Mouse (Mus musculus) stomach, postnatal 0 days (tissue): ENCODE results near the gene Ldb2. TPM values are rescaled to one million over a fixed set of nuclear protein-coding genes. Genes with fewer than 3 reads are reported as not detected.

Experiments used
- ATAC-seq: fragments of 200-750 bp; cut with Nextera tagmentation; 2 replicates; pipeline ENCODE4 v1.8.0; 2017; ENCODE audit not compliant: low FRiP score, low TSS enrichment
- DNase-seq: peaks from one replicate; pipeline ENCODE4 v3.0.0-alpha.2; 2016; ENCODE audit warnings: low spot score
- H3K27ac ChIP-seq: fragments of 300-500 bp; sonication (generic); replicated peaks from 2 replicates; pipeline ENCODE4 v1.5.1; 2014; ENCODE audit warnings: mild to moderate bottlenecking, control low read depth
- H3K27me3 ChIP-seq: fragments of 300-500 bp; sonication (generic); 2 replicates; pipeline ENCODE4 v1.6.1; 2014; ENCODE audit warnings: low read length; ENCODE audit not compliant: control insufficient read depth, insufficient read depth
- H3K36me3 ChIP-seq: fragments of 300-500 bp; sonication (generic); 2 replicates; pipeline ENCODE4 v1.6.1; 2014; ENCODE audit warnings: low read length, mixed read lengths; ENCODE audit not compliant: control insufficient read depth, insufficient read depth
- H3K4me1 ChIP-seq: fragments of 300-500 bp; sonication (generic); replicated peaks from 2 replicates; pipeline ENCODE4 v1.6.1; 2014; ENCODE audit warnings: antibody characterized with exemption; ENCODE audit not compliant: control insufficient read depth, insufficient read depth
- H3K4me2 ChIP-seq: fragments of 300-500 bp; sonication (generic); replicated peaks from 2 replicates; pipeline ENCODE4 v1.6.1; 2014; ENCODE audit warnings: low read depth, mild to moderate bottlenecking, control low read depth, moderate library complexity
- H3K4me3 ChIP-seq: fragments of 300-500 bp; sonication (generic); 2 replicates; pipeline ENCODE4 v1.5.1; 2014; ENCODE audit warnings: low read depth, low read length, control low read depth
- H3K9ac ChIP-seq: fragments of 300-500 bp; sonication (generic); 2 replicates; pipeline ENCODE4 v1.6.1; 2014; ENCODE audit warnings: mild to moderate bottlenecking, low read length, control low read depth, mixed read lengths
- H3K9me3 ChIP-seq: fragments of 300-500 bp; sonication (generic); 2 replicates; pipeline ENCODE4 v1.6.1; 2016; ENCODE audit warnings: low read length; ENCODE audit not compliant: control insufficient read depth
- CTCF ChIP-seq: IDR thresholded peaks from 2 replicates; pipeline ENCODE4 v1.5.1; 2016; ENCODE audit warnings: antibody characterized with exemption, low read depth, mild to moderate bottlenecking, moderate library complexity
- EP300 ChIP-seq: optimal IDR thresholded peaks from 2 replicates; pipeline ENCODE3; 2016; ENCODE audit warnings: antibody characterized with exemption
- WGBS: fragments of 180-500 bp; shearing (Covaris S2); extraction: QIAGEN DNeasy Blood & Tissue Kit; methylation state at CpG from one replicate; pipeline ENCODE4 v1.1.7; 2014; 5-methylcytosine and 5-hydroxymethylcytosine counted together
- polyA plus RNA-seq: library from polyadenylated mRNA; unstranded; fragments of >200 nt; fragmentation: Nextera tagmentation; extraction: Ambion mirVana; gene quantifications from 2 replicates; pipeline ENCODE4 v1.2.1, GENCODE M21; 2015

Gene Ldb2
- polyA plus RNA-seq, 1 experiment from 2014 or later: 14.4 TPM

DNA sequence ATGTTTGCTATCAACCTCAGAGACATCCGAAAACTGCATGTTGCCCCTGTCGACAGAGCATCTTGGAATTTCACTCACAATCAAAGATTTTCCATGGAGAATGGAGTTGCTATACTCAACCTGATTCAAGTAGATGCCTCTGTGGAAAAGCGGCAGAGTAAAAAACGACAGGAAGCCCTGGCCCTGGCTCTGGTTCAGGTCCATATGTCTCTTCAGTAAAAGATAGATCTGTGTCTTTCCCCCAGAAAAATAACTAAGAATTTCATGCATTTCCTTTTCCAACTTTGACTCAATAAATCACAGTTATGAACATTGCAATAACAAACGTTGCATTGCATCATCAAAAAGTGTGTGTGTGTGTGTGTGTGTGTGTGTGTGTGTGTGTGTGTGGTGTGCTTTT lies 121.7 kb downstream of the Ldb2 start:
- DNase-seq: no peak
- Histone ChIP-seq H3K9ac (no peak overlapping the region), H3K27ac (no peak overlapping the region), H3K9me3 (no peaks in the 10 kb centered on the region), H3K4me1 (no peaks in the 10 kb centered on the region), H3K36me3 (no peaks in the 10 kb centered on the region), H3K4me3 (no peak overlapping the region), H3K27me3 (no peaks in the 10 kb centered on the region), H3K4me2 (no peak overlapping the region)
- no peak for TF ChIP-seq EP300
- no peak for TF ChIP-seq CTCF
- 49% methylated on average over 5 of the region's 5 CpGs for WGBS
- ATAC-seq: no peak

DNA sequence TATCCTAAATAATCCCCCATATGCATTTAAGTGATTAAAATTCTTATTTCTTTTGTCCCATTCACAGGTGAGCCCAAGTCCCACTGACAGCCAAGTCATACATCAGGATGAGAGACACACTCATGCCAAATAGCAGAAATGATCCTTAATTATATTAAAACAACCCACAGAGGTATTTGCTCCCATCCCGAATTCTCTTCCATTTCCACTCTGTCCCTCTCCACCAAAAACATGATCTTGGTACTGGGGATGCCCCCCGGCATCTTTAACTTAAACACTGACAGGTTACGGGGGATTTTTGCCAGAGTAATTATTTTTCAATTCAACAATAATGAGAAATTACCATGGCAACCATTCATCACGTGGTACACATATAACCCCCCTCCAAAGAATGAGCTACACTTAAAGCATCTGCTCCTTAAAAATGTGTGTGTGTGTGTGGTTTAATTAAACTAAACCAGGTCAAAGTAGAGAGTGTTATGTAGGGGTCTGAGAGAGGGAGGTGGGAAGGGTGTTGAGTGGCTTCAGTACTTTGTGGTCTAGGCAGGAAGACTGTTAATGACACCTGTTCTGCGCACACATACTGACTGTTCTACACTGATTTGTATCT lies 123.2 kb downstream of the Ldb2 start:
- no peak overlapping the region for H3K9ac ChIP-seq
- H3K4me2 ChIP-seq: no peak overlapping the region
- 84% methylated on average over 5 of the region's 5 CpGs for WGBS
- H3K27me3 ChIP-seq: no peaks in the 10 kb centered on the region
- H3K36me3 ChIP-seq: no peaks in the 10 kb centered on the region
- ATAC-seq: no peak
- DNase-seq: no peak
- H3K4me1 ChIP-seq: no peaks in the 10 kb centered on the region
- no peak overlapping the region for H3K4me3 ChIP-seq
- H3K27ac ChIP-seq: no peak overlapping the region
- no peak for TF ChIP-seq CTCF
- TF ChIP-seq EP300: no peak
- H3K9me3 ChIP-seq: no peaks in the 10 kb centered on the region

DNA sequence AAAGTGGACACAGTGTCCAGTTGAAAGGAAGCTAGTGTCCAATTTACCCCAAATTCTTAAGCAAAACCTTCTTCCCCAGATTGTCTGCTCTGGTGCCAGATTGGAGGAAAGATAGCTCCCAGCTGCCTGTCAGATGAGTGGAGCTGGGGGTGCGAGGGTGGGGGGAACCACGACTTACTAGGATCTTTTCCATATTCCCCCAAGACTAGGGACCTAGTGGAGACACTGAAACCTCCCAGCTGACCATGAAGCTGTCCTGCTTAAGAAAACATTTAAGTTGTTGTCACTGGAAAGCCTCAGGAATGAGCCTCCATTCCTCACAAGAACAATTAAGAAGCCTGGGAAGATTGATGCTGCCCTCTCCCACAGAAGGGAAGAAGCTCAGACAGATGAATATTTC lies 129.1 kb downstream of the Ldb2 start:
- WGBS: 26% methylated on average over 2 of the region's 2 CpGs
- no peak overlapping the region for H3K4me2 ChIP-seq
- DNase-seq: no peak
- no peaks in the 10 kb centered on the region for H3K9me3 ChIP-seq
- H3K4me3 ChIP-seq: no peak overlapping the region
- H3K9ac ChIP-seq: no peak overlapping the region
- no peaks in the 10 kb centered on the region for H3K27me3 ChIP-seq
- peak; percentile 21; the same call in 1 of the 2 replicates for ATAC-seq
- no peak overlapping the region for H3K27ac ChIP-seq
- no peaks in the 10 kb centered on the region for H3K4me1 ChIP-seq
- TF ChIP-seq EP300 (no peak), CTCF (no peak)
- H3K36me3 ChIP-seq: no peaks in the 10 kb centered on the region

DNA sequence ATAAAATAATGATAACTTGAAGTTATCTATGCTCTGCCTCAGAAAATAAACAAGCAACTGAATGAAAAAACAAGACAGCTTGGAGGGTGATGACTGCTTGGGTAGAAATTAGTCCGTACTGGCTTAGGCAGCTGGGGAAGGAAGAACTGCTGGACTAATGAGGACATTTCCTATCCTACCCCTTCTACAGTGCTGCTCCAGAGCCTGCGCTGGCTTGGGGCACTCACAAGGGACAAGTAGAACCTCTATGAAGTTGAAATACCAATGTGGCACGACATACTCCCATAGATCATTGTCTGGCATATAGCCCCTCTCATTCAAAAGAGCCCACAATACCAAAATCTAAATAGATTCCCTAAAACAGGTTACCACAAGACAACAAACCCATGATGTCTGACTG lies 131.6 kb downstream of the Ldb2 start:
- H3K4me2 ChIP-seq: no peak overlapping the region
- no peaks in the 10 kb centered on the region for H3K36me3 ChIP-seq
- no peak overlapping the region for H3K4me3 ChIP-seq
- no peak overlapping the region for H3K9ac ChIP-seq
- ATAC-seq: no peak
- H3K27me3 ChIP-seq: no peaks in the 10 kb centered on the region
- no peak for DNase-seq
- WGBS: 77% methylated on average over 3 of the region's 3 CpGs
- no peaks in the 10 kb centered on the region for H3K9me3 ChIP-seq
- no peak for TF ChIP-seq CTCF
- no peak for TF ChIP-seq EP300
- no peaks in the 10 kb centered on the region for H3K4me1 ChIP-seq
- no peak overlapping the region for H3K27ac ChIP-seq

DNA sequence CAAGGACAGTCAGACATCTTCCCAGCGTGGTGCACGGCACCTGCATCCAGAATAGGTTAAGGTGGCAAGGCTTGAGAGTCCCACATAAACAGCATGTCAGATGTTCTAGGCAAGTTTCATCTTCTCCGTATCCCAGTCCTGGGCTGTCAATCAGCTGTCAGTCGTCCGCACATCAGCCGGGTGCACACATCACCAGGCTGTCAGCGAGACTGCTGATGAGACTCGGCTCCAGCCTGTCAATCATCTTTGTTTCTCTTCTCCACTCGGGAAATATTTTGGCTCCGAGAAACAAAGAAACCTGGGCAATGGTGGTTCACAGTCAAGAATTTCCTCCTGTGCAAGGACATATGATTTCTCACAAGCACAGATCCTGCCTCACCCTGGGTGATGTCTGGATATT lies 132.1 kb downstream of the Ldb2 start:
- 86% methylated on average over 10 of the region's 10 CpGs for WGBS
- H3K9me3 ChIP-seq: no peaks in the 10 kb centered on the region

DNA sequence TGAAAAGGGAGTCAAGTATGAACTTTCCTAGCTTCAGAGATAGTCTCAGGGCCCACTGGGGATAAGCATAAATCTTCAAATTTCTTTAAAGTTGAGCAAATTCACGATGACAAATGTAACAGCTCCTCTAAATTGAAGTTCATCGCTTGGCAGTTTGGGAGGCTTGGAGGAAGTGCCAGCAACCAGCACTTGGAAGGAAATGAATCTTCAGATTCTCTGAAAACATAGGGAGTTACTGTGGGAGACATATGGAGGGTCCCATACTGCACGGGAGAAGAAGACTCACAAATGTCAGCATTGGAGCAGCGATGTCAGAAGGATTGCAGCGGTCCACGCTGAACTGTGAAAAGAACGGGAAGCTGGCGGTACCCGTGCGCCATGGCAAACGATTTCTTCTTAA lies 139.8 kb downstream of the Ldb2 start:
- DNase-seq (no peak), ATAC-seq (no peak)
- TF ChIP-seq EP300 (no peak), CTCF (no peak)
- 83% methylated on average over 11 of the region's 11 CpGs for WGBS
- H3K36me3 ChIP-seq: no peaks in the 10 kb centered on the region
- no peak overlapping the region for H3K9ac ChIP-seq
- no peaks in the 10 kb centered on the region for H3K4me1 ChIP-seq
- no peaks in the 10 kb centered on the region for H3K9me3 ChIP-seq
- H3K27ac ChIP-seq: no peak overlapping the region
- no peak overlapping the region for H3K4me2 ChIP-seq
- no peaks in the 10 kb centered on the region for H3K27me3 ChIP-seq
- no peak overlapping the region for H3K4me3 ChIP-seq

More for the DNA sequence above, 132.1 kb downstream of the Ldb2 start:
- Histone ChIP-seq H3K27ac (no peak overlapping the region), H3K4me3 (no peak overlapping the region), H3K36me3 (no peaks in the 10 kb centered on the region), H3K4me2 (no peak overlapping the region), H3K4me1 (no peaks in the 10 kb centered on the region), H3K27me3 (no peaks in the 10 kb centered on the region), H3K9ac (no peak overlapping the region)
- no peak for TF ChIP-seq EP300
- TF ChIP-seq CTCF: no peak
- DNase-seq (no peak), ATAC-seq (no peak)
